Mouse (Mus musculus): ENCODE measurements around the gene Cyp1a1.
"Not testable (repeated sequence)": the region's sequence is repeated elsewhere in the genome, so short reads cannot be mapped to it uniquely, and the experiment has no call there.

The Cyp1a1 gene

DNA sequence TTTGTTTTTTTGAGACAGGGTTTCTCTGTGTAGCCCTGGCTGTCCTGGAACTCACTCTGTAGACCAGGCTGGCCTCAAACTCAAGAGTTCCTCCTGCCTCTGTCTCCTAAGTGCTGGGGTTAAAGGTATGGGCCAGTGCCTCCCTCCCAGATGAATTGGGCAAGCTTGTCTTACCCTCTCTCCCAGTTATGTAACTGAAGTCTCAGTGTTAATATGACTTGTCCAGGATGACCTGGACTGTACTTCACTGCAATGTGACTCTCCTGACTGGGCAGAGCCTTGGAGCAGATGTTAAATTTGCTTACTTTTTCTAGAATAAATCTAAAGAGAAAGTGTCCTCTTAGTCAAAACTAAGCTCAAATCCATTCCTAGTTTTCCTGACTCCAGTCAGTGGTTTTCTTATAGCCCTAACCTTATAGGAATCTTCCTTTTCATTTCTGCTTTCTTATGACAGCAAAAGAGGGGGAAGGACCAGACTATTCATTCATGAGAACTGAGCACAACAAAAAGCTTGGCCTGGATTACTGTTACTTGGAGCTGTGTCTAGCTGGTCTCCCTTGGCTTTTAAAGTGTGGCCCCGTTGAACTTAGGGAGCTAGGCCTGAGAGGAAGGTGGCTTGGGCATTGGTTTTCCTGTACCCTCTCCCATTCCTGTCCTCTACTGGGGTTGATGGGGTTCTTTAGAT, 10.9 kb downstream of the Cyp1a1 start:
- peak; percentile 40 for DNase-seq (ENCODE audit: low read depth)

GRCm38 (mm10) chr9:57706496-57706895, 18.8 kb downstream of the Cyp1a1 start:
- no peak for DNase-seq (ENCODE audit: low read depth)

DNA sequence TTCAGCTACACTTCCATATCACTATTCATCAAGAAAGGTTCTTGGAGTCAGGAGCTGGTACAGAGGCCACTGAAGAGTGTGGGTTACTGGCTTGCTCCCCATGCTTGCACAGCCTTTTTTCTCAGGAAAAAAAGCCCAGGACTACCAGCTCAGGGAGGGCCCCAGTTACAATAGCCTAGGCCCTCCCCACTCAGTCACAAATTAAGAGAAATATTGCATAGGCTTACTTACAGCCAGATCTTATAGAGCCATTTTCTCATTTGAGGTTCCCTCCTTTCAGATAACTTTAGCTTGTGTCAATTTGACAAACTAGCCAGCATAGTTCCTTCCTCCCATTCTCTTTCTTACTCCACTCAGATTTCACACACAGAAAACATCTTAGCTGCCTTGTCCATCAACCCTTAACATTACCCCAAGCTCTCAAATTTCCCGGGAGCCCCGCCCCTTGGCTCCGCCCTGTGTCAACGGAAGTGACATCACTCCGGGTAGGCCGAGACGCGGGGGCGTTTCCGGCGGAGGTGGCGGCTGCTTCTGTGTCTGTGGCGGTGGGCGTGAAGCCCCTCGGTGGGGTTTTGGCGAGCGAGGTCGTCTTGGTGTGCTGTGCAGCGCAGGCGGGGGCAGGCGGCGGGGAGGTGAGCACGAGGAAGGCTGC, 20.5 kb downstream of the Cyp1a1 start, which contains the start of gene Edc3:
Gene Edc3 (plus strand): TSS at position 473 of the 652 bp plus-strand sequence.
- DNase-seq (ENCODE audit: low read depth): peak; percentile 96

GRCm38 (mm10) chr9:57708720-57709274, 21.1 kb downstream of the Cyp1a1 start:
- DNase-seq (ENCODE audit: low read depth): no peak

- DNase-seq (ENCODE audit: low read depth): not testable (repeated sequence)
Observed at GRCm38 (mm10) chr9:57710214-57710613, 22.5 kb downstream of the Cyp1a1 start.

GRCm38 (mm10) chr9:57712194-57712593, 24.5 kb downstream of the Cyp1a1 start:
- DNase-seq (ENCODE audit: low read depth): peak; percentile 17

- DNase-seq (ENCODE audit: low read depth): no peak
Observed at GRCm38 (mm10) chr9:57718408-57718807, 30.7 kb downstream of the Cyp1a1 start.

DNA sequence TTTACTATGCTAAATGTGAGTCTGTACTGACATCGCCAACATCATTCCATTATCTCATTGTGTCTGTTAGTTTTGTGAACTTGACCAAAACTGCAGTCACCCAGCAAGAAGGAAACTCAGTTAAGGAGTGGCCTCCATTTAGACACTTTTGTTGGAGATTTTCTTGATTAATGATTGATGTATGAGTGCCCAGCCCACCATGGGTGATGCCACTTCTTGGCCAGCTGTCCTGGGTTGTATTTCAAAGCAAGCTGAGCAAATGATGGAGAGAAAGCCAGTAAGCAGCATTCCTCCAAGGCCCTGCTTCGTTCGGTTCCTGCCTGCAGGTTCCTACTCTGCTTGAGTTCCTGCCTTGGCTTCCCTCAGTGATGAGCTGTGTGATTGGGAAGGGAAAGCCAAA, 33.0 kb downstream of the Cyp1a1 start:
- no peak for DNase-seq (ENCODE audit: low read depth)

GRCm38 (mm10) chr9:57722371-57722770, 34.6 kb downstream of the Cyp1a1 start:
- DNase-seq (ENCODE audit: low read depth): no peak

GRCm38 (mm10) chr9:57723315-57723715, 35.6 kb downstream of the Cyp1a1 start:
- DNase-seq (ENCODE audit: low read depth): peak; percentile 72

DNA sequence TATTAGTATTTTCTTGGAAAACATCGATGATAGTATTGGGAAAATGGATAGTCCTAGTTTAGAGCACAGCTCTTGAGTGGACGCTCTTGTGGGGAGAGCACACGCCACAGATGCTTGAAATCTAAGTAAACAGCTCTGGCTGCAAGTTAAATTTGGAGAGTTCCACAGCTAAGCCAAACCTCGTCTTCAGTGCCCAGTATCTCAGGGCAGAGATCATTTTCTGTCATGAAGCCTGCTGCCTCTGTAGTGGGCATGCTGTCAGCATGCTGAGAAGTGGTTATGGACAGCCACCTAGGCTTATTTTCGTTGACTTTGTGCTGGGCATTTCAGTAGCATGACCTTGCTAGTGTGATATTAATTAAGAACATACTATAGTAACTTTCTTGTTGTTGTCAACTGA, 36.1 kb downstream of the Cyp1a1 start:
- DNase-seq (ENCODE audit: low read depth): no peak

DNA sequence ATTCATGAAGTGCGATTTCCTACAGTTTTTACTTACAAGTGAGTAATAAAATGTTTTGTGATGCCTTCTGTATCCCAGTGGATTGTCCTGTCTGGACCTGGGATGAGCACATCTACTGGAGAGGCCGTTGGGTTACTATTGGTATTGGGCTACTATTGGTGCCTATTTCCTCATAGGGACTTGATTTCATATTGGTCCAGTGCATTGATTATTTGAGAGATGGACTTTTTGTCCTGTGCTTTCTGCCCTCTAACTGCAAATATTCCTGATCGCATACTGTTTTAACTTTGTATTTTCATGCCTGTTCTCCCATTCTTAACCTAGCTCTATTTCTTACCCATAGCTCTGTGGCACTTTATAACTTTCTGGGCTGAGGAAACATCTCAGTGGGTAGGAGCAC, 37.0 kb downstream of the Cyp1a1 start:
- no peak for DNase-seq (ENCODE audit: low read depth)

- DNase-seq (ENCODE audit: low read depth): peak; percentile 17
Observed at GRCm38 (mm10) chr9:57728312-57728711, 40.6 kb downstream of the Cyp1a1 start.

DNA sequence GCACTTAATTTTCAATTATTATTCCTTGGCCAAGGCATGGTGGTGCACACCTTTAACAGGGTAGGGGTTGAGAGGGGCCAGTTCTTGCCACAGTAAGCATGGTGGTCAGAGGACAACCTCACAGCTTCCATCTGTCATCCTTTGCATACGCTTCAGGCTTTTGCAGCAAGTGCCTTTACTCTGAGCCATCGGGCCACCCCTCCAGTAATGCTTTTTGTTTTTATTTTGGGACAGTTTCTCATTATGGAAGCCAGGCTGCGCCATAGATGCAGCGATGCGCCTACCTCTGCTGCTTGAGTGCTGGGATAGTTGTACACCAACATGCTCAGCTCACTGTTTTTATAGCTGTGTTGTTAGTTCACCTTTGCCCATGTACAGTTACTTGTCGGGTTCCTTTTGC, 45.9 kb downstream of the Cyp1a1 start:
- DNase-seq (ENCODE audit: low read depth): no peak

- DNase-seq (ENCODE audit: low read depth): no peak
Observed at GRCm38 (mm10) chr9:57739863-57740262, 52.1 kb downstream of the Cyp1a1 start.

- peak; percentile 82 for DNase-seq (ENCODE audit: low read depth)
Observed at GRCm38 (mm10) chr9:57744462-57745091, 56.8 kb downstream of the Cyp1a1 start.

DNA sequence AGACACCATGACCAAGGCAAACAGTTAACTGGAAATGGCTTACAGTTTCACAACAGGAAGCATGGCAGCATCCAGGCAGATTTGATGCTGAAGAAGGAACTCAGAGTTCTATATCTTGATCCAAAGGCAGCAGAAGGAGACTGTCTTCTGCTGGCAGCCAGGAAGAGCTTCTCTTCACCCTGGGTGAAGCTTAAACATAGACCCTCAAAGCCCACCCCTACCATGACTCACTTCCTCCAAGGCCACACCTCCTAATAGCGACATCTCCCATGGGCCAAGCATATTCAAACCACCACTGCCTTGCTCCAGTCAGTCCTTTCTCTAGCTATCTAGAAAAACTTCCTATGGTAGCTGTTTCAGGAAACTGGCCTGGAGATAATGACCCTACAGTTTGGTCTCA, 59.3 kb downstream of the Cyp1a1 start:
- peak; percentile 57 for DNase-seq (ENCODE audit: low read depth)

DNA sequence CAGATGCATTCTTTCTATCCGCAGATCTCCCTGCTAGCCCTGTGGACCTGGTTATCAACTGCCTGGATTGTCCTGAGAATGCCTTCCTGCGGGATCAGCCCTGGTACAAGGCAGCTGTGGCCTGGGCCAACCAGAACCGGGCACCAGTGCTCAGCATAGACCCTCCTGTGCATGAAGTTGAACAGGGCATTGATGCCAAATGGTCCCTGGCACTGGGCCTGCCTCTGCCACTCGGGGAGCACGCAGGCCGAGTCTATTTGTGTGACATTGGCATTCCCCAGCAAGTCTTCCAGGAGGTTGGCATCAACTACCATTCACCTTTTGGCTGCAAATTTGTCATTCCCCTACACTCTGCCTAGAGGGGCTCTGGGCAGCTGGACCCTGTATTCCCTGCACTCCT, 60.4 kb downstream of the Cyp1a1 start:
- no peak for DNase-seq (ENCODE audit: low read depth)

DNA sequence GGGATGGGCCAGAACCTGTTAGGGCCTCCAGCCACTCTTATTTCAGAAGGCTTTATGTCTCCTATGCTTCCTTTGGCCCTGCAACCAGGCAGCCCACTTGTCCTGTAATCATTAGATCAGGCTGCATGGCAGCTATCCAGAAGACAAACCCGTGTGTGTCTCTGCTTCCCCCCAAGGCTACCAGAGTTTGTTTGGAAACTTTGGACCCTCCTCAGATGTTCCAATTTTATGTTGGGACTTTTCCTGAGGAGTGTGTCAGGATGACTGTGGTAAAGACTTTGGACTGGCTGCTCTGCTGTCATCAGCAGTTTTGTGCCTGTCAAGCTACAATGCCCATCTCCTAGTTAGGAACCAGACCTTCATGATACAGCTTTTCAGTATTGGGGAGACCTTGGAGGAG, 61.1 kb downstream of the Cyp1a1 start:
- DNase-seq (ENCODE audit: low read depth): no peak

- DNase-seq (ENCODE audit: low read depth): no peak
Observed at GRCm38 (mm10) chr9:57750901-57751300, 63.2 kb downstream of the Cyp1a1 start.

All from 416B (cell line).